Mouse (Mus musculus) kidney, postnatal 36 days (tissue): ENCODE results near the gene Lysmd1.
"Not testable (repeated sequence)": the region's sequence is repeated elsewhere in the genome, so short reads cannot be mapped to it uniquely, and the experiment has no call there.

Source experiments
- DNase-seq, 2 experiments: peaks; one replicate each; pipeline ENCODE4 v3.0.0; 2021 to 2022; ENCODE audit warnings: mixed read lengths in 2 of 2

The Lysmd1 gene

GRCm38 (mm10) chr3:95133680-95134101, at the start of gene Lysmd1, which contains the start of gene Scnm1:
TSS of gene Lysmd1 (plus strand) at chr3:95134088.
TSS of gene Scnm1 (minus strand) at chr3:95134011.
- DNase-seq: peak; percentile 92 to 96

DNA sequence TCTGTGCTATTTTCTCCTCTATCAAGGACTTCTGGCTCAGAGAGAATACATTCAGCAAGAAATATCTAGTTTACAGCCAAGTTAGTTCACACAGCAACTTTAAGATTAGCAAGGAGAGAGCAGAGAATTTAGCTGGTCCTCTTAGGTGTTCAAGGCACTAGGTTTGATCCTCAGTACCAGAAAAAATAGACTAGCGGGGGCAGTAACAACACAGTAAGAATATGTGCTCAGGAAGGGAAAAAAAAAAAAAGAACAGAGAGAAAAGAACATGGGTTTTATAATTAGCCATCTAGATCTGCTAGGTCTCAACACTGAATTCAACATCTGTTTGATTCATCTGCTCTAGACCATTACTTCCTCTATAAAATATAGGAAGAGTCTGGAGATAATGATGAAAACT, 45.8 kb upstream of the Lysmd1 start:
- no peak for DNase-seq

- no peak for DNase-seq
Measured at GRCm38 (mm10) chr3:95100854-95101253, 33.0 kb upstream of the Lysmd1 start.

DNA sequence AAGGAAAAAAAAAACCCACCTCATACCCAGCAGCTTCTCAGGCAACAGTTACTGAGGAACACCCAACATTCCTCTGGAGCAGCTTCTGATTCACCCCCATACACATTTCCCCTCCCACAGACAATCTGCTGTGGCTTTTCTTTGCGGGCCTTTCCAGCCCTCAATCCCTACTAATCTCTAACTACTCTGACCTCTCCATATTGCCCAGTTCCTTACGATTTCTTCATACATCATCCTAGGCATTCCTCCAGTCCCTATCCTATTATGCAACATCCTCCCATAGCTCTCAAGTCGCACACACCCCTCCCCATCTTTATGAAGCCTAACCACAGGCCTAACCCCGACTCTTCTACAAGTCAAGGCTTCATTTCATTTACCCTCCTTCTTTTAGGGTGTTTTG, 28.8 kb upstream of the Lysmd1 start:
- no peak for DNase-seq

- DNase-seq: no peak
Measured at GRCm38 (mm10) chr3:95105586-95106337, 28.1 kb upstream of the Lysmd1 start.

- DNase-seq: peak; percentile 97 to 98
Measured at GRCm38 (mm10) chr3:95106338-95107117, 27.4 kb upstream of the Lysmd1 start, which contains the start of gene Pip5k1a. TSS of gene Pip5k1a (minus strand) at chr3:95106930.

DNA sequence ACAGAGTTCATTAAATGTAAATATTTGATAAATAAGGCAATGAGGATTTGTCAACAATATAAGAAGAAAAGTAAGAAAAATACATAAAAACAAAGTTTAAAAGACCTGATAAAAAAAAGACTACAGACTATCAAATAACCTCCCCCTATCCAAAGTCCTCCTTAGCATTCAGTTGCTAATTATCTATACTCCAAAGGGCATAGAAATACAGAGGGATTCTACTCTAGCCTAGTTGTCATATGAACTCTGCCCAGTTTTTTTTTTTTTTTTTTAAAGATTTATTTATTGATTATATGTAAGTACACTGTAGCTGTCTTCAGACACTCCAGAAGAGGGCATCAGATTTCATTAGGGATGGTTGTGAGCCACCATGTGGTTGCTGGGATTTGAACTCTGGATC, 26.6 kb upstream of the Lysmd1 start:
- DNase-seq: not testable (repeated sequence)

GRCm38 (mm10) chr3:95107898-95108297, 26.0 kb upstream of the Lysmd1 start:
- peak in 1 of 2 experiments; percentile 44 for DNase-seq

DNA sequence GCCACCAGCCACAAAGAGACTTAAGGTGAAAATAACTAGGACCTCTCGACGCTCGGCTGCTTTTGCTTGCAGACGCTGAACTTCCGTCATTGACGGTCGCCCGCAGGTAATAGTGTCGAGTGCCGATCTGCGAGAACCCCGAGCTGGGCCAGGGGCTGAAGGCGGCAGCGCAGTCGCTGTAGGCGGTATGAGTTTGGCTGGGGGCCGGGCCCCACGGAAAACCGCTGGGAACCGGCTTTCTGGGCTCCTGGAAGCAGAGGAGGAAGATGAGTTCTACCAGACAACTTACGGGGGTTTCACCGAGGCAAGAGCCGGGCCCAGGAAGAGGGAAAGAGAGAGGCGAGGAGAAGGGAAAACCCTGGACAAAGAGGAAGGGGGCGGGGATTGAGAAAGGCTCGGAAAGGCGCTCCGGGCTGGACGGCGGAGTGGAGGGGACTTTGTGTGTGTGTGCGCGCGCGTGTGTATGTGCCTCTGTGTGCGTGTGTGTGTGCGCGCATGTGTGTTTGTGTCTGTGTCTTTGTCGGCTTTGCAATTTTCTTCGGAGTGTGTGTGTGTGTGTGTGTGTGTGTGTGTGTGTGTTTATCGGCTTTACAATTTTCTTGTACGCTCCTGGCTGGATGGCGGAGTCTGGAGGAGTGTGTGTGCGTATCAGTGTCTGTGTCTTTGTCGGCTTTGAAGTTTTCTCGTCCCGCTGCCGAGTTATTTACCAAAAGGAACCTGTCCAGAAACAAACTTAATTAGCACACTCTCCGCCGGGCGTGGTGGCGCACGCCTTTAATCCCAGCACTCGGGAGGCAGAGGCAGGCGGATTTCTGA, 22.8 kb upstream of the Lysmd1 start, which contains the start of gene Vps72:
Vps72 (plus strand) TSS at position 112 of the 816 bp plus-strand sequence.
- DNase-seq: peak; percentile 92 to 93

- DNase-seq: no peak
Measured at GRCm38 (mm10) chr3:95112760-95113159, 21.1 kb upstream of the Lysmd1 start.

DNA sequence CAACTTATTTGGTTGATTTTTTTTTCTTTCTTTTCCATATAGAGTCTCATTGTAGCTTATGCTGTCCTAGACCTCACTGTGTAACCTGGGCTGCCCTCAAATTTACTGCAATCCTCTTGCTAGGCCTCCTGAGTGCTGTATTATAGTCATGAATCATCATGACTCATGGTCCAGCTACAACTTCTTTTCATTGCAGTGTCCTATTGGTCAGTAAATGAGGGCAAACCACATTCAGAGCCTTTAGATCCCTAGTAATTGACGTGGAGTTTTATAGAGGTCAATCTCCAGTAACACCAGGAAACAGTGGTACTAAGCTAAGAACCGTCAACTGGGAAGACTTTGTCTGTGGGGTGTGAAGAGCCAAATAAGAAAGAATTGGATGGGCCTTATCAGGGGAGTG, 16.1 kb upstream of the Lysmd1 start:
- DNase-seq: no peak

DNA sequence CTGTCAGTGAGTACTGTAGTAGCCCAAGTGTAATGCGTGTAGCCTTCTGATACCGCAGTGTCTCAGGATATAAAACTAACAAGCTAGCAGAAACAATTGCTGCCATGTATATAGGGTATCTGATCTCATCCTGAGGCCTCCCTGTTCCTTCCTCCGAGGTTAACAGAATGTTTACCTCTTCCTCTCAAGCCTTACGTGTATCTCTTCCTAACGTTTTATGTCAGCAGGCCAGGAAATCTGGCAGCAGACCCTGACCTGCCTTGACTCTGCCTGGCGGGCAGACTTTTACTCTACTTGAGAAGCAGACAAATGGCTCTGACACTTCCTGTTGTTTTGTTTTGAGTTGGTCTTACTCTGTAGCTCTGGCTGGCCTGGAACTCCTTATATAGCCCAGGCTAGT, 12.3 kb upstream of the Lysmd1 start:
- DNase-seq: no peak

DNA sequence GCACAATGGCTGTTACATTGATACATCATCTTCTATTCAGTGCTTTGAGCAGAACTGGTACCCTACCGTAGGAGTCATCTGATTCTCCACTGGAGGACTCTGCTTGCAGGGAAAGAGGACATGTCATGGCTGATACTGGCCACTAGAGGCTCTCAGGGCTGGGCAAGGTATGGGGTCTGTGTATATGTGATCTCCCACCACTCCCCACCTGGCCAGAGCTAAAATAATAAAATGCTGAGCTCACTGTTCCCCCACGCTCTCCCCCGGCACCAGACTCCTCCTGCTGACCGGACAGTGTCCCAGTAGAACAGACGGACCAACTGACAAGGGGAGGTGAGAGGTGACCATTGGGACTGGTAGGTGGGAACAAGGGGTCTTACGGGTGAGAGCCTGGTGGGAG, 9.6 kb upstream of the Lysmd1 start, which contains the start of gene Tmod4:
Tmod4 (plus strand) TSS at position 231 of the 400 bp plus-strand sequence.
- peak in 1 of 2 experiments; percentile 33 for DNase-seq

DNA sequence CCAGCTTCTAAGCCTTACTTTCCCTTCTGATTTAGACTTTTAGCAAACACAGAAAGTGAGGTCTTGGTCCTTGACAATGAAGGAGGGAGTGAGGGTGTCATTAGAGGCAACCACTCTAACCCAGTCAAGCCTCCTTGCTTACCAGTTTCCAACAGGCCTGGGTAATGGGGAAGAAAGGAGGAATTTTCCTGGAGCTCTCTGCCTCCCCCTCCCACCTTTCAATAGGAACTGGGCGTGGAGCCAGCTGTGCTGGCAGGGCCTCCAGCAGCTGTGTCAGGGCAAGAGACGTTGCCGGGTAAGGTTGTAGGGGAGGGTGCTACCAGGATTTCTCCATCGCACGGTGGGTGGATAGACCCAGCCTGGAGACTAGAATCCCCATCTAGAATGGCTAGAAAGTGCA, 8.9 kb upstream of the Lysmd1 start:
- peak in 1 of 2 experiments; percentile 64 for DNase-seq

- DNase-seq: peak; percentile 82 to 83
Measured at GRCm38 (mm10) chr3:95129226-95129651, 4.6 kb upstream of the Lysmd1 start.

GRCm38 (mm10) chr3:95130081-95130480, 3.8 kb upstream of the Lysmd1 start:
- DNase-seq: peak; percentile 50 to 56

- DNase-seq: not testable (repeated sequence)
Measured at GRCm38 (mm10) chr3:95132389-95132788, 1.5 kb upstream of the Lysmd1 start.

GRCm38 (mm10) chr3:95133176-95133575, 712 bp upstream of the Lysmd1 start:
- no peak for DNase-seq

- DNase-seq: not testable (repeated sequence)
Measured at GRCm38 (mm10) chr3:95134133-95134532, 245 bp downstream of the Lysmd1 start.

DNA sequence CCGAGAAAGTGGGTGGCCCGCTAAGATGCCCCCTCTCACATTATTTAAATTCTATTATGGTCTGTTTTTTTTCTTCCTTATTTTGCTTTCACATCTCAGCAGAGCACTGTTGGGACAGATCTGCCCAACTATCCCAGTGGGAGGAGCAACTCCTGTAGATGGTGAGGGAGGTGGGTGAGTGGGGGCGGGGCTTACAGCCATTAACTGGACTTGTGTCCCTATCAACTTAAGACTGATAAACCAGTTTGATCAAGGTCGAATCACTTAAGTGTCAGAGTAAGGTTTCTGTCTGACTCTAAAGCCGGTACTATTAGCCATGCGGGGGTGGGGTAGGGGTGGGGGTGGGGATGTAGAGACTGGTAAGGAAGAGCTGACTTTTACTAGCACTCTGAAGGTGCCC, 1.1 kb downstream of the Lysmd1 start:
- DNase-seq: peak; percentile 83 to 86

- no peak for DNase-seq
Measured at GRCm38 (mm10) chr3:95135433-95136052, 1.7 kb downstream of the Lysmd1 start.

DNA sequence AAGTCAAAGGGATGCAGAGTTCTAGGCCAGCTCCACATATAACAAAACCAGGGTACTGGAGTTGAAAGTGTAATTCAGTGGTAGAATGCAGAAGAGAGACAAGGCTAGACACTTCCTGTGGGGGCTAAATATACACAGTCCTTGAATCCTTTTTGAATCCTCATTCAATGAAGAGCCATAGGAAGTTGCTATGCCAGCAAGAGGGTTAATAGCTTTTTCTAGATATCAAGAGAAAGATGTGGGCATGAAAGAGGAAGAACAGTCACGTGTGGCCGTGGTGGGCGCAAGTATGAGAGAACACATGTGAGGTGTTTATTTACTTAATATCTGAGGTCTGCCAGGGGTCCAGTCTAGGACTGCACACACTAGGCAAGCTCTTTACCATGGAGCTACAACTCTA, 2.4 kb downstream of the Lysmd1 start:
- no peak for DNase-seq
